Mouse (Mus musculus): ENCODE data around the gene Mical3.

GRCm38 (mm10) chr6:121103406-121104171 is 27.2 kb downstream of the Mical3 start:
- TF ChIP-seq CEBPB (IDR thresholded peaks at IDR 0.05; ENCODE audit: low read depth) (no peak), CTCF (IDR thresholded peaks at IDR 0.05; ENCODE audit: control insufficient read depth, insufficient read depth, insufficient read length) (no peak), MYOG (IDR thresholded peaks at IDR 0.05; ENCODE audit: control insufficient read depth, extremely low read depth, insufficient read length) (no peak), FOSL1 (IDR thresholded peaks at IDR 0.05; ENCODE audit: insufficient read depth, low read length, poor library complexity, severe bottlenecking) (no peak), USF1 (IDR thresholded peaks at IDR 0.05; ENCODE audit: low read depth) (no peak), MAX (IDR thresholded peaks at IDR 0.05) (no peak), MYOD1 (IDR thresholded peaks at IDR 0.05; ENCODE audit: control insufficient read depth, insufficient read length, low read depth) (no peak)

Measured in C2C12 (cell line).